Mouse (Mus musculus): ENCODE results near the gene Bin2.

DNA sequence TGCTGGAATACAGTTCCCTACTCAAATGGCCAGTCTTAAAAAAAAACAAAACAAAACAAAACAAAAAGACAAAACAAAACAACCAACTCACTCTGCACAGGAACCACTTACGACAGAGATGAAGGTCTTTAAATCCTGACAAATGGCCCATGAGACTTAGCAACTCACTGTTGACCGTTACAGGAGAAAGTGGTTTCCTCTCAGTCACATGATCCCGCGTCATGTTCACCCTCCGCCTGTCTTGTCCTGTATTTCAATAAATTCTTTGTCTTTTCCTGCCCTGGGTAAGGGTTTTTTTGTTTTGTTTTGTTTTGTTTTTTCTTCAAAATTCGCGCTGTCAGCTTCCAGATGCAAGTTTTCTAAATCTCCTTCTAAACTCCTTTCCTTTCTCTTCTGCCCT lies 57.4 kb downstream of the Bin2 start:
- TF ChIP-seq CTCF (IDR thresholded peaks at IDR 0.05; ENCODE audit: borderline replicate concordance, control insufficient read depth, extremely low read depth, insufficient read depth, low read length, poor library complexity): no peak
- TF ChIP-seq POLR2A (IDR thresholded peaks at IDR 0.05; ENCODE audit: control insufficient read depth, extremely low read depth, insufficient read depth, low read length, poor library complexity): no peak

All from thymus, adult 2 months (tissue).